Mouse (Mus musculus): ENCODE measurements around the gene Tmem255b. TPM values are rescaled to one million over a fixed set of nuclear protein-coding genes. Genes with fewer than 3 reads are reported as not detected.

The Tmem255b gene
- polyA plus RNA-seq, 1 experiment from 2014 or later: not detected

- Histone ChIP-seq H3K27ac (no peak overlapping the region), H3K4me2 (replicated peaks) (no peak overlapping the region), H3K27me3 (no peaks in the 10 kb centered on the region), H3K9me3 (no peaks in the 10 kb centered on the region), H3K4me3 (replicated peaks) (no peak overlapping the region), H3K36me3 (no peaks in the 10 kb centered on the region), H3K4me1 (replicated peaks) (no peaks in the 10 kb centered on the region), H3K9ac (replicated peaks) (no peak overlapping the region)
- WGBS: 79% methylated on average over 10 of the region's 10 CpGs
- no peak for ATAC-seq
Observed at GRCm38 (mm10) chr8:13415879-13416278, 19.1 kb upstream of the Tmem255b start.

GRCm38 (mm10) chr8:13419111-13419639, 15.8 kb upstream of the Tmem255b start:
- Histone ChIP-seq H3K4me1 (replicated peaks) (no peaks in the 10 kb centered on the region), H3K9me3 (no peaks in the 10 kb centered on the region), H3K27ac (no peak overlapping the region), H3K4me3 (replicated peaks) (no peak overlapping the region), H3K9ac (replicated peaks) (no peak overlapping the region), H3K4me2 (replicated peaks) (no peak overlapping the region), H3K36me3 (no peaks in the 10 kb centered on the region), H3K27me3 (no peaks in the 10 kb centered on the region)
- ATAC-seq: no peak
- WGBS: 75% methylated on average over 2 of the region's 2 CpGs

GRCm38 (mm10) chr8:13420970-13421369, 14.0 kb upstream of the Tmem255b start:
- 96% methylated on average over 6 of the region's 6 CpGs for WGBS
- H3K27ac ChIP-seq: no peak overlapping the region
- H3K4me3 ChIP-seq (replicated peaks): no peak overlapping the region
- H3K9me3 ChIP-seq: no peaks in the 10 kb centered on the region
- no peaks in the 10 kb centered on the region for H3K4me1 ChIP-seq (replicated peaks)
- H3K4me2 ChIP-seq (replicated peaks): no peak overlapping the region
- no peaks in the 10 kb centered on the region for H3K36me3 ChIP-seq
- ATAC-seq: no peak
- H3K9ac ChIP-seq (replicated peaks): no peak overlapping the region
- H3K27me3 ChIP-seq: no peaks in the 10 kb centered on the region

GRCm38 (mm10) chr8:13427351-13427750, 7.6 kb upstream of the Tmem255b start:
- H3K27ac ChIP-seq: no peak overlapping the region
- no peaks in the 10 kb centered on the region for H3K4me1 ChIP-seq (replicated peaks)
- ATAC-seq: no peak
- H3K9ac ChIP-seq (replicated peaks): no peak overlapping the region
- H3K4me2 ChIP-seq (replicated peaks): no peak overlapping the region
- H3K4me3 ChIP-seq (replicated peaks): no peak overlapping the region
- WGBS: 83% methylated on average over 6 of the region's 6 CpGs
- H3K36me3 ChIP-seq: no peaks in the 10 kb centered on the region
- H3K9me3 ChIP-seq: no peaks in the 10 kb centered on the region
- H3K27me3 ChIP-seq: no peaks in the 10 kb centered on the region

DNA sequence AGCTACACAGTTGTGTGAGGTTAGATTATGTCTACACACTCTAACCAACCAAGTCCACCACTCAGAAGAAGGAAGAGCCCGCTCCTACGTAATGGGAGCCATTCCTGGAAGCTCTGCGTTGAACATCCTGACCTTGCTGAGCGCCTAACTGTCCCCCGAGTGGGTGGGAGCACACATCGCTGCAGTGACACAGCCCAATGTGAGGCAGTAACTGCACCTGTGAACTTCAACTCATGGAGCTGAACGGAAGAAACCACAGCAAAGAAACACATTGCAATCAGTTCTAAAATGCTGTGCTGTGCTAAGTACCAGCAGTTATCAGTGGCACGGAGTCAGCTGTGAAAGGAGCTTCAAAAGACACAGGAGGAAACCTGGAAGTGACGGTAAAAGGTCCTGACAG, 6.8 kb upstream of the Tmem255b start:
- 86% methylated on average over 9 of the region's 9 CpGs for WGBS
- H3K4me2 ChIP-seq (replicated peaks): no peak overlapping the region
- H3K36me3 ChIP-seq: no peaks in the 10 kb centered on the region
- no peaks in the 10 kb centered on the region for H3K4me1 ChIP-seq (replicated peaks)
- H3K4me3 ChIP-seq (replicated peaks): no peak overlapping the region
- no peaks in the 10 kb centered on the region for H3K9me3 ChIP-seq
- no peak overlapping the region for H3K27ac ChIP-seq
- no peaks in the 10 kb centered on the region for H3K27me3 ChIP-seq
- ATAC-seq: no peak
- no peak overlapping the region for H3K9ac ChIP-seq (replicated peaks)

- peaks cover 4% of the 10 kb centered on the region; the same call in 1 of the 2 replicates for H3K4me1 ChIP-seq (replicated peaks)
- H3K4me2 ChIP-seq (replicated peaks): no peak overlapping the region
- no peak overlapping the region for H3K4me3 ChIP-seq (replicated peaks)
- no peak overlapping the region for H3K27ac ChIP-seq
- ATAC-seq: no peak
- H3K9ac ChIP-seq (replicated peaks): no peak overlapping the region
- no peaks in the 10 kb centered on the region for H3K36me3 ChIP-seq
- WGBS: 87% methylated on average over 7 of the region's 7 CpGs
- H3K27me3 ChIP-seq: peaks cover 18% of the 10 kb centered on the region
- H3K9me3 ChIP-seq: no peaks in the 10 kb centered on the region
Observed at GRCm38 (mm10) chr8:13430412-13430811, 4.6 kb upstream of the Tmem255b start.

DNA sequence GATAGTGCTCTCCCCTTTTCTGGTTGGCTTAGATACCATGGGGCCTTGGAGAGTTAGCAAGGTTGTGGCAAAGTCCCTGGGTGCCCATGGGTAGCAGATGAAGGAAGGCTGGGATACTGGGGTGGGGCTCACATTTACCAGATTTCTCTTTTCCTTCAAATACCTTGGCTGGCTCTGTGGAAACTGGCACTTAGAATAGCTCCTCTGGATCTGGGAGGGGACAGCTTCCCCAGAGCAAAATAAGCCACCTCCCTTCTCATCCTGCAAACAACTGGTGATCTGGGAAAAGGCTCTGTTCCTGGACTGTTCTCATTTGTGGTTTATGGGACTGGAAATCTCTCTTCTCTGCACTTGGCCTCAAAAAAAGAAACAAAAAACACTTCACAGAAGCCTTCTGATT, 4.1 kb upstream of the Tmem255b start:
- H3K4me1 ChIP-seq (replicated peaks): peaks cover 8% of the 10 kb centered on the region; the same call in 1 of the 2 replicates
- no peak overlapping the region for H3K9ac ChIP-seq (replicated peaks)
- no peak overlapping the region for H3K27ac ChIP-seq
- no peak overlapping the region for H3K4me2 ChIP-seq (replicated peaks)
- peaks cover 23% of the 10 kb centered on the region for H3K27me3 ChIP-seq
- H3K36me3 ChIP-seq: no peaks in the 10 kb centered on the region
- no peak overlapping the region for H3K4me3 ChIP-seq (replicated peaks)
- no peak for ATAC-seq
- H3K9me3 ChIP-seq: no peaks in the 10 kb centered on the region

DNA sequence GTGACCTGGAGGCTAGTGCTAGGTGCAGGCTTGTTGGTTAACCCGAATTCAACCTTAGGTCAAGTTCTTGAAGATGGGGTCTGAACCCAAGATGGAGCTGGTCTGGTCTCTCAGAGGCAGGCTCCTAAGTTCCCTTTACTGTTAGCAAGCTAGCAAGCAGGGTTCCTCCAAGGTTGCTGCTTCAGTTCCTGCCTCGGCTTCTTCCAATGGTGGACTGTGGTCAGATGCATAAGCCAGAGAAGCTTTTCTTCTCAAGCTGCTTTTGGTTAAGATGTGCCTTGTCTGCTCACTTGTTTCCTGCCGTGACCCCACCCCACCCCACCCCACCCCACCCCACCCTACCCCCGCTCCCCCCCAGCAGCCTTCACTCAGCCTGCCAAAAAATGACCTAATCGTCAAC, 1.9 kb upstream of the Tmem255b start:
- Histone ChIP-seq H3K27me3 (peaks cover 35% of the 10 kb centered on the region), H3K27ac (no peak overlapping the region), H3K4me3 (replicated peaks) (no peak overlapping the region), H3K9ac (replicated peaks) (no peak overlapping the region), H3K36me3 (no peaks in the 10 kb centered on the region), H3K4me2 (replicated peaks) (no peak overlapping the region), H3K4me1 (replicated peaks) (peaks cover 10% of the 10 kb centered on the region), H3K9me3 (no peaks in the 10 kb centered on the region)
- WGBS: 86% methylated on average over 5 of the region's 5 CpGs
- ATAC-seq: no peak

- no peaks in the 10 kb centered on the region for H3K36me3 ChIP-seq
- no peaks in the 10 kb centered on the region for H3K9me3 ChIP-seq
- ATAC-seq: no peak
- H3K27ac ChIP-seq: no peak overlapping the region
- 0 out of 2 replicates have a peak overlapping the region, but pooled peaks have one; percentile 12 for H3K9ac ChIP-seq (replicated peaks)
- peaks cover 35% of the 10 kb centered on the region for H3K27me3 ChIP-seq
- no peak overlapping the region for H3K4me2 ChIP-seq (replicated peaks)
- 5% methylated on average over 8 of the region's 8 CpGs for WGBS
- H3K4me1 ChIP-seq (replicated peaks): peaks cover 10% of the 10 kb centered on the region
- no peak overlapping the region for H3K4me3 ChIP-seq (replicated peaks)
Observed at GRCm38 (mm10) chr8:13436052-13436451, 1.1 kb downstream of the Tmem255b start.

- Histone ChIP-seq H3K9ac (replicated peaks) (no peak overlapping the region), H3K9me3 (no peaks in the 10 kb centered on the region; the same call in 1 of the 2 replicates), H3K27me3 (peaks cover 35% of the 10 kb centered on the region), H3K27ac (no peak overlapping the region), H3K4me1 (replicated peaks) (peaks cover 10% of the 10 kb centered on the region), H3K4me3 (replicated peaks) (no peak overlapping the region), H3K36me3 (no peaks in the 10 kb centered on the region), H3K4me2 (replicated peaks) (no peak overlapping the region)
- ATAC-seq: no peak
- WGBS: 85% methylated on average over 2 of the region's 2 CpGs
Observed at GRCm38 (mm10) chr8:13437531-13437930, 2.5 kb downstream of the Tmem255b start.

DNA sequence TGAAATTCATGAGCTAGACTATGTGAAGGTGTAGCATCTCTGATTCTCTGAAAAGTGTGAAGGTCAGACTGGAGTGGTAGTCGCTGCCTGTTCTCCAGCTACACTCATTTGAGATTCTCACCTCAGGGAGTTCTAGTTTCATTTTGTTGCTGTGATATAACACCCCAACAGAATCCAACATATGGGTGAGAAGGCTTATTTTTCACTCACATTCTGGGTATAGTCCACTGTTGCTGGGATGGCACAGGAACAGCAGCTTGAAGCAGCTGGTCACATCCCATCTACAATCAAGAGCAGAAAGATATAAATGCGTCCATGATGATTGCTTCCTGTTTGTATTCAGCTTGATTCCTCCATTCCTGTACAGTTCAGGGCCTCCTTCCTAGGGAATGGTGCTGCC, 7.2 kb downstream of the Tmem255b start:
- H3K9me3 ChIP-seq: no peaks in the 10 kb centered on the region; the same call in 1 of the 2 replicates
- H3K9ac ChIP-seq (replicated peaks): no peak overlapping the region
- ATAC-seq: no peak
- no peak overlapping the region for H3K4me2 ChIP-seq (replicated peaks)
- 96% methylated on average over 2 of the region's 2 CpGs for WGBS
- H3K36me3 ChIP-seq: no peaks in the 10 kb centered on the region
- H3K27me3 ChIP-seq: no peaks in the 10 kb centered on the region
- H3K27ac ChIP-seq: no peak overlapping the region
- H3K4me3 ChIP-seq (replicated peaks): no peak overlapping the region
- H3K4me1 ChIP-seq (replicated peaks): no peaks in the 10 kb centered on the region

DNA sequence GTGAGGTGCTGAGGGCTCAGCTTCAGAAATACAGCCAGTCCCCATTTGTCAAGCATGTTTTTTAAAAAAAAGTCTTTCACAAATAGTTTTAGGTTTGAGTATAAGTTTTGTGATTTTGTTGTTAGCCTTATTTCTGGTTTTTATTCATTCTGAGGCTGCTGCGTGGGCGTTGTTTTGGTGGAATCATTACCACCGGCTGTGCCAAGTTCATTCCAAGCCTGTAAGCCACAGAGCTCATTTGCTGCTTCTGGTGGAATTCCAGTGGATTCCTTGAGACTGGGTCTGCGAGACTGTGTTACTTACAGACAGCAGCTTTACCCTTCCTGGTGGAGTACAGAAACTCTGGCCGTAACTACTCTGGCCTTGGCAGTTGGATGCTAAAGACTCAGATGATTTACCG, 11.5 kb downstream of the Tmem255b start:
- Histone ChIP-seq H3K27me3 (0 out of 2 replicates have a peak, but pooled peaks cover 3% of the 10 kb centered on the region), H3K4me2 (replicated peaks) (no peak overlapping the region), H3K27ac (no peak overlapping the region), H3K9ac (replicated peaks) (no peak overlapping the region), H3K9me3 (no peaks in the 10 kb centered on the region; the same call in 1 of the 2 replicates), H3K36me3 (no peaks in the 10 kb centered on the region), H3K4me3 (replicated peaks) (no peak overlapping the region), H3K4me1 (replicated peaks) (no peaks in the 10 kb centered on the region)
- 91% methylated on average over 6 of the region's 6 CpGs for WGBS
- ATAC-seq: no peak

- Histone ChIP-seq H3K9ac (replicated peaks) (no peak overlapping the region), H3K4me1 (replicated peaks) (no peaks in the 10 kb centered on the region), H3K4me2 (replicated peaks) (no peak overlapping the region), H3K27me3 (0 out of 2 replicates have a peak, but pooled peaks cover 3% of the 10 kb centered on the region), H3K27ac (no peak overlapping the region), H3K9me3 (no peaks in the 10 kb centered on the region), H3K36me3 (no peaks in the 10 kb centered on the region), H3K4me3 (replicated peaks) (no peak overlapping the region)
- 61% methylated on average over 4 of the region's 4 CpGs for WGBS
- no peak for ATAC-seq
Observed at GRCm38 (mm10) chr8:13448145-13448544, 13.2 kb downstream of the Tmem255b start.
